Mouse (Mus musculus) liver, postnatal 0 days (tissue): ENCODE measurements around the gene Zfp652. TPM values are rescaled to one million over a fixed set of nuclear protein-coding genes. Genes with fewer than 3 reads are reported as not detected.

Experiments used
- ATAC-seq: fragments of 200-750 bp; cut with Nextera tagmentation; 2 replicates; pipeline ENCODE4 v1.8.0; 2017; ENCODE audit warnings: mild to moderate bottlenecking, moderate library complexity
- DNase-seq: peaks from one replicate; pipeline ENCODE4 v3.0.0-alpha.2; 2016
- H3K27ac ChIP-seq: fragments of 300-500 bp; sonication (generic); 2 replicates; pipeline ENCODE4 v1.5.1; 2014; ENCODE audit warnings: antibody characterized with exemption, moderate library complexity, mild to moderate bottlenecking, low read depth
- H3K27me3 ChIP-seq: fragments of 300-500 bp; sonication (generic); 2 replicates; pipeline ENCODE4 v1.6.1; 2014; ENCODE audit warnings: low read length, control low read depth, mixed read lengths; ENCODE audit not compliant: insufficient read depth
- H3K36me3 ChIP-seq: fragments of 300-500 bp; sonication (generic); replicated peaks from 2 replicates; pipeline ENCODE4 v1.6.1; 2014; ENCODE audit warnings: mild to moderate bottlenecking, control low read depth, low read length, moderate library complexity, mixed read lengths; ENCODE audit not compliant: insufficient read depth
- H3K4me1 ChIP-seq: fragments of 300-500 bp; sonication (generic); 2 replicates; pipeline ENCODE4 v1.6.1; 2014; ENCODE audit warnings: antibody characterized with exemption, mild to moderate bottlenecking, control low read depth; ENCODE audit not compliant: insufficient read depth
- H3K4me2 ChIP-seq: fragments of 300-500 bp; sonication (generic); 2 replicates; pipeline ENCODE4 v1.6.1; 2014; ENCODE audit warnings: low read depth, mild to moderate bottlenecking, low read length, moderate library complexity, mixed read lengths
- H3K4me3 ChIP-seq: fragments of 300-500 bp; sonication (generic); 2 replicates; pipeline ENCODE4 v1.5.1; 2014; ENCODE audit warnings: low read depth, low read length
- H3K9ac ChIP-seq: fragments of 300-500 bp; sonication (generic); replicated peaks from 2 replicates; pipeline ENCODE4 v1.6.1; 2014; ENCODE audit warnings: mild to moderate bottlenecking, moderate library complexity
- H3K9me3 ChIP-seq: fragments of 300-500 bp; sonication (generic); 2 replicates; pipeline ENCODE4 v1.6.1; 2016; ENCODE audit warnings: mild to moderate bottlenecking, control low read depth, low read length, mixed read lengths
- CTCF ChIP-seq: sonication (generic); IDR thresholded peaks from 2 replicates; pipeline ENCODE4 v1.5.1; 2016; ENCODE audit warnings: antibody characterized with exemption, low read depth
- EP300 ChIP-seq: IDR thresholded peaks from 2 replicates; pipeline ENCODE4 v1.6.1; 2016; ENCODE audit warnings: antibody characterized with exemption, low read depth, mild to moderate bottlenecking
- WGBS: fragments of 180-500 bp; shearing (Covaris S2); extraction: QIAGEN DNeasy Blood & Tissue Kit; methylation state at CpG from one replicate; pipeline ENCODE4 v1.1.7; 2014; ENCODE audit not compliant: insufficient replicate concordance; 5-methylcytosine and 5-hydroxymethylcytosine counted together
- polyA plus RNA-seq: library from polyadenylated mRNA; unstranded; fragments of >200 nt; fragmentation: Nextera tagmentation; extraction: Ambion mirVana; gene quantifications from 2 replicates; pipeline ENCODE4 v1.2.1, GENCODE M21; 2015

Gene Zfp652
- polyA plus RNA-seq, 1 experiment from 2014 or later, result 5.6 TPM

- 83% methylated on average over 6 of the region's 6 CpGs for WGBS
- H3K9ac ChIP-seq, result no peak overlapping the region
These were observed 74.0 kb downstream of the Zfp652 start for GRCm38 (mm10) chr11:95786511-95786910.

GRCm38 (mm10) chr11:95789451-95789891 lies 77.0 kb downstream of the Zfp652 start:
- Histone ChIP-seq H3K4me1 (no peaks in the 10 kb centered on the region; the same call in 1 of the 2 replicates), H3K9ac (no peak overlapping the region), H3K4me2 (no peak overlapping the region), H3K27me3 (no peaks in the 10 kb centered on the region), H3K9me3 (no peaks in the 10 kb centered on the region), H3K27ac (no peak overlapping the region), H3K36me3 (no peaks in the 10 kb centered on the region), H3K4me3 (no peak overlapping the region)
- DNase-seq (no peak), ATAC-seq (no peak)
- TF ChIP-seq CTCF, result no peak
- TF ChIP-seq EP300, result no peak
- 81% methylated on average over 8 of the region's 8 CpGs for WGBS

More at GRCm38 (mm10) chr11:95786511-95786910, 74.0 kb downstream of the Zfp652 start:
- no peak overlapping the region for H3K4me3 ChIP-seq
- no peak overlapping the region for H3K27ac ChIP-seq
- H3K36me3 ChIP-seq, result no peaks in the 10 kb centered on the region
- H3K4me2 ChIP-seq, result no peak overlapping the region
- no peak for TF ChIP-seq EP300
- TF ChIP-seq CTCF, result no peak
- ATAC-seq (no peak), DNase-seq (no peak)
- H3K9me3 ChIP-seq, result no peaks in the 10 kb centered on the region
- H3K27me3 ChIP-seq, result no peaks in the 10 kb centered on the region
- H3K4me1 ChIP-seq, result no peaks in the 10 kb centered on the region

- Histone ChIP-seq H3K27me3 (peaks cover 13% of the 10 kb centered on the region), H3K4me1 (peaks cover 6% of the 10 kb centered on the region), H3K4me3 (no peak overlapping the region), H3K9ac (no peak overlapping the region), H3K36me3 (no peaks in the 10 kb centered on the region), H3K4me2 (no peak overlapping the region), H3K9me3 (no peaks in the 10 kb centered on the region), H3K27ac (no peak overlapping the region)
- 87% methylated on average over 13 of the region's 13 CpGs for WGBS
- no peak for ATAC-seq
- DNase-seq, result no peak
- no peak for TF ChIP-seq CTCF
- TF ChIP-seq EP300, result no peak
These were observed 79.3 kb downstream of the Zfp652 start for GRCm38 (mm10) chr11:95791787-95792186.

GRCm38 (mm10) chr11:95792950-95793509 lies 80.6 kb downstream of the Zfp652 start:
- ATAC-seq, result peak; percentile 62

GRCm38 (mm10) chr11:95794201-95794600 lies 81.7 kb downstream of the Zfp652 start:
- 73% methylated on average over 5 of the region's 5 CpGs for WGBS
- DNase-seq (no peak), ATAC-seq (no peak)
- Histone ChIP-seq H3K9ac (no peak overlapping the region), H3K4me1 (peaks cover 8% of the 10 kb centered on the region), H3K36me3 (no peaks in the 10 kb centered on the region), H3K9me3 (no peaks in the 10 kb centered on the region), H3K27ac (no peak overlapping the region), H3K4me3 (no peak overlapping the region), H3K4me2 (no peak overlapping the region), H3K27me3 (peaks cover 26% of the 10 kb centered on the region)
- no peak for TF ChIP-seq EP300
- no peak for TF ChIP-seq CTCF

More at GRCm38 (mm10) chr11:95792950-95793509, 80.6 kb downstream of the Zfp652 start:
- Histone ChIP-seq H3K4me3 (no peak overlapping the region), H3K36me3 (no peaks in the 10 kb centered on the region), H3K4me1 (peaks cover 8% of the 10 kb centered on the region), H3K27me3 (peaks cover 21% of the 10 kb centered on the region), H3K4me2 (peak overlapping the region; percentile 33; the same call in 1 of the 2 replicates), H3K27ac (0 out of 2 replicates have a peak overlapping the region, but pooled peaks have one; percentile 4), H3K9ac (peak overlapping the region; percentile 26; the same call in 1 of the 2 replicates), H3K9me3 (no peaks in the 10 kb centered on the region)
- no peak for DNase-seq
- WGBS, result 60% methylated on average over 8 of the region's 8 CpGs
- TF ChIP-seq EP300 (0 out of 2 replicates have a peak, but pooled peaks have one; percentile 20), CTCF (no peak)

GRCm38 (mm10) chr11:95795582-95795981 lies 83.1 kb downstream of the Zfp652 start:
- TF ChIP-seq CTCF (no peak), EP300 (no peak)
- H3K27me3 ChIP-seq, result peaks cover 26% of the 10 kb centered on the region
- H3K4me1 ChIP-seq, result peaks cover 14% of the 10 kb centered on the region

More at GRCm38 (mm10) chr11:95795582-95795981, 83.1 kb downstream of the Zfp652 start:
- H3K4me2 ChIP-seq, result no peak overlapping the region
- no peaks in the 10 kb centered on the region for H3K9me3 ChIP-seq
- H3K27ac ChIP-seq, result no peak overlapping the region
- ATAC-seq (no peak), DNase-seq (no peak)
- 54% methylated on average over 5 of the region's 5 CpGs for WGBS
- no peaks in the 10 kb centered on the region for H3K36me3 ChIP-seq
- no peak overlapping the region for H3K4me3 ChIP-seq
- no peak overlapping the region for H3K9ac ChIP-seq
